Mouse (Mus musculus) hindbrain, embryonic 14.5 days (tissue): ENCODE measurements around the gene Slc3a1. TPM values are rescaled to one million over a fixed set of nuclear protein-coding genes. Genes with fewer than 3 reads are reported as not detected.

Experiments used
- ATAC-seq: fragments of 200-750 bp; cut with Nextera tagmentation; 2 replicates; pipeline ENCODE4 v1.8.0; 2017; ENCODE audit warnings: moderate number of reproducible peaks, mild to moderate bottlenecking, moderate TSS enrichment, moderate library complexity; ENCODE audit not compliant: low FRiP score
- DNase-seq: peaks from one replicate; pipeline ENCODE4 v3.0.0-alpha.2; 2015; ENCODE audit warnings: low spot score
- H3K27ac ChIP-seq: fragments of 300-500 bp; sonication (generic); 2 replicates; pipeline ENCODE4 v1.5.1; 2014; ENCODE audit warnings: mild to moderate bottlenecking, moderate library complexity
- H3K27me3 ChIP-seq: fragments of 300-500 bp; sonication (generic); 2 replicates; pipeline ENCODE4 v1.6.1; 2014; ENCODE audit warnings: mild to moderate bottlenecking, low read length, mixed read lengths; ENCODE audit not compliant: control insufficient read depth, insufficient read depth
- H3K36me3 ChIP-seq: fragments of 300-500 bp; sonication (generic); replicated peaks from 2 replicates; pipeline ENCODE4 v1.6.1; 2014; ENCODE audit not compliant: control insufficient read depth, insufficient read depth
- H3K4me1 ChIP-seq: fragments of 300-500 bp; sonication (generic); replicated peaks from 2 replicates; pipeline ENCODE4 v1.6.1; 2014; ENCODE audit warnings: antibody characterized with exemption, low read length, mixed read lengths; ENCODE audit not compliant: control insufficient read depth, insufficient read depth
- H3K4me2 ChIP-seq: fragments of 300-500 bp; sonication (generic); replicated peaks from 2 replicates; pipeline ENCODE4 v1.6.1; 2014; ENCODE audit warnings: mild to moderate bottlenecking, moderate library complexity
- H3K4me3 ChIP-seq: fragments of 300-500 bp; sonication (generic); replicated peaks from 2 replicates; pipeline ENCODE4 v1.5.1; 2014; ENCODE audit warnings: mild to moderate bottlenecking, low read length
- H3K9ac ChIP-seq: fragments of 300-500 bp; sonication (generic); 2 replicates; pipeline ENCODE4 v1.6.1; 2014
- H3K9me3 ChIP-seq: fragments of 300-500 bp; sonication (generic); 2 replicates; pipeline ENCODE4 v1.6.1; 2016; ENCODE audit warnings: low read length; ENCODE audit not compliant: control insufficient read depth
- WGBS: fragments of 180-500 bp; shearing (Covaris S2); extraction: QIAGEN DNeasy Blood & Tissue Kit; methylation state at CpG from one replicate; pipeline ENCODE4 v1.1.7; 2014; 5-methylcytosine and 5-hydroxymethylcytosine counted together
- polyA plus RNA-seq: library from polyadenylated mRNA; unstranded; fragments of >200 nt; fragmentation: Nextera tagmentation; extraction: Ambion mirVana; gene quantifications from 2 replicates; pipeline ENCODE4 v1.2.1, GENCODE M21; 2014

Slc3a1 gene
- polyA plus RNA-seq, 1 experiment from 2014 or later: 0.25 TPM

- Histone ChIP-seq H3K9me3 (no peaks in the 10 kb centered on the region), H3K4me1 (no peaks in the 10 kb centered on the region), H3K27me3 (no peaks in the 10 kb centered on the region), H3K4me3 (no peak overlapping the region), H3K9ac (no peak overlapping the region), H3K4me2 (no peak overlapping the region), H3K27ac (no peak overlapping the region), H3K36me3 (no peaks in the 10 kb centered on the region)
- WGBS: 88% methylated on average over 3 of the region's 3 CpGs
- ATAC-seq: no peak
- no peak for DNase-seq
Observed at GRCm38 (mm10) chr17:85027247-85027646, 929 bp upstream of the Slc3a1 start.

GRCm38 (mm10) chr17:85028797-85029196 lies 621 bp downstream of the Slc3a1 start:
- WGBS: 92% methylated on average over 10 of the region's 10 CpGs
- Histone ChIP-seq H3K4me2 (no peak overlapping the region), H3K9ac (no peak overlapping the region), H3K27ac (no peak overlapping the region), H3K27me3 (no peaks in the 10 kb centered on the region), H3K9me3 (no peaks in the 10 kb centered on the region), H3K36me3 (no peaks in the 10 kb centered on the region), H3K4me3 (no peak overlapping the region), H3K4me1 (no peaks in the 10 kb centered on the region)
- no peak for ATAC-seq
- DNase-seq: no peak

GRCm38 (mm10) chr17:85030651-85031050 lies 2.5 kb downstream of the Slc3a1 start:
- Histone ChIP-seq H3K4me2 (no peak overlapping the region), H3K4me1 (no peaks in the 10 kb centered on the region), H3K27ac (no peak overlapping the region), H3K27me3 (no peaks in the 10 kb centered on the region), H3K36me3 (no peaks in the 10 kb centered on the region), H3K9me3 (no peaks in the 10 kb centered on the region), H3K4me3 (no peak overlapping the region), H3K9ac (no peak overlapping the region)
- no peak for DNase-seq
- ATAC-seq: no peak
- WGBS: 79% methylated on average over 5 of the region's 5 CpGs

- no peak overlapping the region for H3K27ac ChIP-seq
- H3K27me3 ChIP-seq: no peaks in the 10 kb centered on the region
- H3K4me2 ChIP-seq: no peak overlapping the region
- ATAC-seq (no peak), DNase-seq (no peak)
- WGBS: 85% methylated on average over 3 of the region's 3 CpGs
- H3K9ac ChIP-seq: no peak overlapping the region
- no peak overlapping the region for H3K4me3 ChIP-seq
- no peaks in the 10 kb centered on the region for H3K9me3 ChIP-seq
- no peaks in the 10 kb centered on the region for H3K36me3 ChIP-seq
- no peaks in the 10 kb centered on the region for H3K4me1 ChIP-seq
Observed at GRCm38 (mm10) chr17:85033087-85033486, 4.9 kb downstream of the Slc3a1 start.

GRCm38 (mm10) chr17:85034068-85034467 lies 5.9 kb downstream of the Slc3a1 start:
- Histone ChIP-seq H3K4me1 (no peaks in the 10 kb centered on the region), H3K27me3 (no peaks in the 10 kb centered on the region), H3K27ac (no peak overlapping the region), H3K36me3 (no peaks in the 10 kb centered on the region), H3K9ac (no peak overlapping the region), H3K9me3 (no peaks in the 10 kb centered on the region), H3K4me2 (no peak overlapping the region), H3K4me3 (no peak overlapping the region)
- no peak for DNase-seq
- WGBS: 68% methylated on average over 11 of the region's 11 CpGs
- ATAC-seq: no peak; the same call in 1 of the 2 replicates

GRCm38 (mm10) chr17:85037855-85038254 lies 9.7 kb downstream of the Slc3a1 start:
- no peaks in the 10 kb centered on the region for H3K4me1 ChIP-seq
- no peak overlapping the region for H3K4me3 ChIP-seq
- H3K4me2 ChIP-seq: no peak overlapping the region
- H3K9ac ChIP-seq: no peak overlapping the region
- no peak for ATAC-seq
- H3K9me3 ChIP-seq: no peaks in the 10 kb centered on the region
- WGBS: 87% methylated on average over 5 of the region's 5 CpGs
- no peak for DNase-seq
- H3K27me3 ChIP-seq: no peaks in the 10 kb centered on the region
- H3K36me3 ChIP-seq: no peaks in the 10 kb centered on the region
- H3K27ac ChIP-seq: no peak overlapping the region

GRCm38 (mm10) chr17:85038311-85038710 lies 10.1 kb downstream of the Slc3a1 start:
- H3K36me3 ChIP-seq: no peaks in the 10 kb centered on the region
- ATAC-seq: no peak
- no peaks in the 10 kb centered on the region for H3K9me3 ChIP-seq
- no peak overlapping the region for H3K9ac ChIP-seq
- no peaks in the 10 kb centered on the region for H3K4me1 ChIP-seq
- H3K4me3 ChIP-seq: no peak overlapping the region
- H3K27ac ChIP-seq: no peak overlapping the region
- WGBS: 87% methylated on average over 4 of the region's 4 CpGs
- no peaks in the 10 kb centered on the region for H3K27me3 ChIP-seq
- DNase-seq: no peak
- H3K4me2 ChIP-seq: no peak overlapping the region

- ATAC-seq: no peak
- Histone ChIP-seq H3K4me2 (no peak overlapping the region), H3K36me3 (no peaks in the 10 kb centered on the region), H3K4me3 (no peak overlapping the region), H3K4me1 (no peaks in the 10 kb centered on the region), H3K27ac (no peak overlapping the region), H3K9me3 (no peaks in the 10 kb centered on the region), H3K9ac (no peak overlapping the region), H3K27me3 (no peaks in the 10 kb centered on the region)
- DNase-seq: no peak
- WGBS: 95% methylated on average over 5 of the region's 5 CpGs
Observed at GRCm38 (mm10) chr17:85038761-85039160, 10.6 kb downstream of the Slc3a1 start.

- no peak overlapping the region for H3K9ac ChIP-seq
- H3K27ac ChIP-seq: no peak overlapping the region
- DNase-seq: no peak
- no peak overlapping the region for H3K4me3 ChIP-seq
- no peak overlapping the region for H3K4me2 ChIP-seq
- WGBS: 78% methylated on average over 7 of the region's 7 CpGs
- H3K36me3 ChIP-seq: no peaks in the 10 kb centered on the region
- H3K9me3 ChIP-seq: no peaks in the 10 kb centered on the region
- no peak for ATAC-seq
- no peaks in the 10 kb centered on the region for H3K4me1 ChIP-seq
- no peaks in the 10 kb centered on the region for H3K27me3 ChIP-seq
Observed at GRCm38 (mm10) chr17:85040913-85041312, 12.7 kb downstream of the Slc3a1 start.

GRCm38 (mm10) chr17:85042419-85042818 lies 14.2 kb downstream of the Slc3a1 start:
- Histone ChIP-seq H3K27ac (no peak overlapping the region), H3K4me1 (no peaks in the 10 kb centered on the region), H3K4me2 (no peak overlapping the region), H3K9ac (no peak overlapping the region), H3K27me3 (no peaks in the 10 kb centered on the region), H3K36me3 (no peaks in the 10 kb centered on the region), H3K4me3 (no peak overlapping the region), H3K9me3 (no peaks in the 10 kb centered on the region)
- 61% methylated on average over 6 of the region's 6 CpGs for WGBS
- DNase-seq (no peak), ATAC-seq (no peak)
